12 mouse cellular contexts compared by ENCODE assay signal in the genomic region with DNA sequence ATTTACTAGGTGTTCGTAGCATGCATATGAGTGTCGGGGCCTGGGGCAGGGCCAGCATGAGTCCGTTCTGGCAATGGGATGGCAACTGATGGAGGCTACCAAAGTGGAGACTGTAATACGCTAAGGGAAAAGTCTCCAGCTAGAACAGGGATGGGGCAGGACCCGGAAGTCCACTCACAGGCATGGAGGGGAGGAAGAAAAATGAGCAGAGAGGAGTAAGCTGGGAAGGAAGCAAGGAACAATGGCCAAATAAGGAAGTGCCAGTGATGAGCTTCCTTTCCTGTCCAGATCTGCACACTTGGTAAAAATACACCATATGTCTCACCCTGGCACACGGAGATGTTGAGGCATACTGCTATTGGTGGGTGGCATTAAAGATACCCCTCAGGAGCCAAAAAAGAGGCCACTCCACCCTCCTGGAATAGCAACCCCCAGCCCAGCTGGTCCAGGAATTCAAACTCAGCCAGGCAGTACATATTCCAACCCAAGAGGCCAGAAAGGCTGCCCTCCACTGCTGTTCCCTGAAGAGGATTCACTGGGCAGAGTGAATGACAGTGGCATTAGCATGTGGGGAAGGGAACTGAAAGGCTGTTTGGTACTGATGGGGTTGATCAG. TPM values are rescaled to one million over a fixed set of nuclear protein-coding genes. Genes with fewer than 3 reads are reported as not detected.
DNase-seq lines count a peak whose midpoint lies in the region; ATAC-seq lines count a peak whose summit lies in the region.
"Had no signal": no experiment of that assay in that cellular context is flagged by ENCODE, and none has a peak within 500 bp of the region (broad histone marks: within the 10 kb centered on the region; RNA-seq: fewer than 3 reads in every experiment).

No protein-coding gene starts in this region.

- no peaks in the 10 kb centered on the region for H3K36me3 ChIP-seq in kidney, embryonic 15.5 days
- H3K36me3 ChIP-seq in forebrain, embryonic 14.5 days (ENCODE audit: control insufficient read depth, insufficient read depth, low read length): no peaks in the 10 kb centered on the region
- H3K36me3 ChIP-seq: embryonic facial prominence, embryonic 15.5 days; midbrain, embryonic 10.5 days had no signal

- no peaks in the 10 kb centered on the region for H3K9me3 ChIP-seq in kidney, embryonic 15.5 days (replicated peaks)
- H3K9me3 ChIP-seq in forebrain, embryonic 14.5 days (replicated peaks; ENCODE audit: control insufficient read depth, low read length): no peaks in the 10 kb centered on the region
- H3K9me3 ChIP-seq: embryonic facial prominence, embryonic 15.5 days; midbrain, embryonic 10.5 days had no signal

- no peak for DNase-seq in kidney, postnatal 25 days
- peak; percentile 94 for DNase-seq in cerebellum, adult 11-12 months
- DNase-seq in forebrain, embryonic 14.5 days (ENCODE audit: low spot score): peak; percentile 65
- peak; percentile 69 to 79 for DNase-seq in left cerebral cortex, postnatal 36 days (ENCODE audit: low spot score in 2 of 2)
- DNase-seq in adrenal gland, adult 2 months: no peak
- DNase-seq in gastrocnemius, postnatal 14 days: no peak
- DNase-seq in heart, postnatal 36 days: no peak
- DNase-seq: adrenal gland, adult 8-10 months; thymus, postnatal 25 days had no signal

- no peak overlapping the region for H3K4me3 ChIP-seq in kidney, embryonic 15.5 days (replicated peaks)
- H3K4me3 ChIP-seq in forebrain, embryonic 14.5 days (ENCODE audit: low read depth, low read length): no peak overlapping the region
- H3K4me3 ChIP-seq: embryonic facial prominence, embryonic 15.5 days; midbrain, embryonic 10.5 days had no signal

- no peaks in the 10 kb centered on the region for H3K27me3 ChIP-seq in kidney, embryonic 15.5 days
- no peaks in the 10 kb centered on the region for H3K27me3 ChIP-seq in forebrain, embryonic 14.5 days (replicated peaks; ENCODE audit: control insufficient read depth, insufficient read depth, low read length)
- H3K27me3 ChIP-seq: embryonic facial prominence, embryonic 15.5 days had no signal

- no peak overlapping the region for H3K9ac ChIP-seq in kidney, embryonic 15.5 days
- H3K9ac ChIP-seq in forebrain, embryonic 14.5 days (ENCODE audit: low read length): no peak overlapping the region
- H3K9ac ChIP-seq: embryonic facial prominence, embryonic 15.5 days had no signal

- peak overlapping the region; percentile 42; the same call in 1 of the 2 replicates for H3K27ac ChIP-seq in kidney, embryonic 15.5 days
- no peak overlapping the region for H3K27ac ChIP-seq in forebrain, embryonic 14.5 days (ENCODE audit: low read depth, low read length)
- H3K27ac ChIP-seq: midbrain, embryonic 10.5 days had no signal

- ATAC-seq in kidney, embryonic 15.5 days (replicated peaks; ENCODE audit: low FRiP score): no peak
- peak; percentile 74; the same call in 1 of the 2 replicates for ATAC-seq in forebrain, embryonic 14.5 days

- H3K4me2 ChIP-seq in kidney, embryonic 15.5 days: no peak overlapping the region
- no peak overlapping the region for H3K4me2 ChIP-seq in forebrain, embryonic 14.5 days (ENCODE audit: low read length)
- H3K4me2 ChIP-seq: embryonic facial prominence, embryonic 15.5 days had no signal

- 82% methylated on average over 6 of the region's 6 CpGs for WGBS in kidney, embryonic 15.5 days
- 87% methylated on average over 6 of the region's 6 CpGs for WGBS in forebrain, embryonic 14.5 days

- intact Hi-C loops in left cerebral cortex, postnatal 36 days (cut with DNase I): loop anchor here (2.0 kb wide), 1 partner anchor 64 kb away; no protein-coding TSS in a partner anchor
- intact Hi-C loops in gastrocnemius, postnatal 14 days (cut with DNase I; ENCODE audit: low total_unique reads): no loop called here
- intact Hi-C loops in heart, postnatal 36 days (cut with DNase I): no loop called here

- peaks cover 48% of the 10 kb centered on the region for H3K4me1 ChIP-seq in kidney, embryonic 15.5 days
- no peaks in the 10 kb centered on the region for H3K4me1 ChIP-seq in forebrain, embryonic 14.5 days (ENCODE audit: control insufficient read depth, insufficient read depth, low read length)

RNA-seq across cellular contexts. Expression of gene Rasl11b, which starts 57.7 kb away (rescaled TPM):
- polyA plus RNA-seq in kidney, embryonic 15.5 days (2015; fragmentation: Nextera tagmentation; extraction: Ambion mirVana): 60.3 and 63.1 TPM in 2 replicates
- polyA plus RNA-seq in forebrain, embryonic 14.5 days (2014; fragmentation: Nextera tagmentation; extraction: Ambion mirVana): 26.6 and 27.4 TPM in 2 replicates
- total RNA-seq in left cerebral cortex, postnatal 36 days (2021): 100 to 1,000 TPM in 1 of 2 experiments, 10 to 100 TPM in 1; 80.7 to 123 TPM
- total RNA-seq in adrenal gland, adult 2 months (2021): 10 to 100 TPM; 16.8 to 24.3 TPM
- polyA plus RNA-seq in adrenal gland, adult 2 months (2012; rRNA removed): 37.4 and 41.9 TPM in 2 replicates
- total RNA-seq in gastrocnemius, postnatal 14 days (2021): 1 to 10 TPM; 4.1 to 5.3 TPM
- 10 to 100 TPM; 29.9 to 44.8 TPM for total RNA-seq in heart, postnatal 36 days (2021)

Comparison
In these comparisons a context has a peak if more than half of its experiments do, and no peak if none do; other contexts are left out.
1. DNase-seq: peak in cerebellum, adult 11-12 months (single experiment), forebrain, embryonic 14.5 days (single experiment) and left cerebral cortex, postnatal 36 days (2 of 2); none in kidney, postnatal 25 days (0 of 2), adrenal gland, adult 2 months (single experiment), gastrocnemius, postnatal 14 days (single experiment) and heart, postnatal 36 days (0 of 2).